Mouse (Mus musculus): ENCODE measurements around the gene Spaca6. TPM values are rescaled to one million over a fixed set of nuclear protein-coding genes. Genes with fewer than 3 reads are reported as not detected.

Spaca6 gene
- polyA plus RNA-seq, 1 experiment: 4.3 TPM

DNA sequence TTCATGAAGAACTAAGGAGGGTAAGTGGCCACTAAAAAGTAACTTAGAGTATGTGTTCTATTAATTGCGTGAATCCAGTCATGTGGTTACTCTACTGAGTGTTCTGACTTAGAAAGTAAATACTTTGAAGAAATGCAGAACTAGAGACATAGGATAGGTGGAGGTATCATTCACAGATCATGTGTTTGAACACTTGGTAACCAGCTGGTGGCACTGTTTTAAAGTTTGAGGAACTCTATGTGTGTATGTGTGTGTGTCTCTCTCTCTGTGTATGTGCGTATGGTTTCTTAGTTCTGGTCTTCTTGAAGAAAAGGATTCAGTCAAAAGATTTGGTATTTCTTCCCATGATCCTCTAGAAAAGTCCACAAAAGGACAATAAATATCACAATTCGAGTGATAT lies 33.2 kb downstream of the Spaca6 start:
- Histone ChIP-seq H3K36me3 (ENCODE audit: control insufficient read depth, insufficient read depth, low read length) (no peaks in the 10 kb centered on the region), H3K27me3 (ENCODE audit: control insufficient read depth, insufficient read depth, low read length) (no peaks in the 10 kb centered on the region), H3K4me1 (ENCODE audit: control insufficient read depth, insufficient read depth, insufficient read length, low read length) (no peaks in the 10 kb centered on the region), H3K4me3 (ENCODE audit: low read depth, low read length) (no peak overlapping the region), H3K27ac (ENCODE audit: insufficient read depth, low read depth, low read length) (no peak overlapping the region)
- 77% methylated on average over 3 of the region's 3 CpGs for WGBS
- TF ChIP-seq CTCF (IDR thresholded peaks at IDR 0.05; ENCODE audit: extremely low read depth, insufficient read length, insufficient replicate concordance, low read depth, low read length) (no peak), POLR2A (IDR thresholded peaks at IDR 0.05; ENCODE audit: low read depth, low read length) (no peak)

DNA sequence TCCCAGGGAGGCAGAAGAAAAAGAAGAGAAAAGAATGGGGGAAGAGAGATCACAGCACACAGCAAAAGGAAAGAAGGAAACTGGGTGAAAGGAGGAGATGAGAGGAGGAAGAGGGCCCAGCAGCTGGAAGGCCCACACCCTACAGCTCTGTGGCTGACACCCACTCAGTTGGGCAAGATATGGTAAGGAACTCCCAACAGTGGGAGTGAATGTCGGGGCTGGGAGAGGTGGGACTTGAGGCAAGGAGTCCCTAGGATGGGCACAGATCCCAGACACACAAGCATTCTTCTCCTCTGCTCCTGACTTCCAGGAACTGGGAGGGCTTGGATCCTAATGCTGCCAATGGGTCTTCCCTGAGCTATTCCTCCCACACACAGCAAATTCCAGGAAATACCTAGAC lies 35.4 kb downstream of the Spaca6 start:
- H3K27me3 ChIP-seq (ENCODE audit: control insufficient read depth, insufficient read depth, low read length): no peaks in the 10 kb centered on the region
- TF ChIP-seq POLR2A (IDR thresholded peaks at IDR 0.05; ENCODE audit: low read depth, low read length): no peak
- no peak for TF ChIP-seq CTCF (IDR thresholded peaks at IDR 0.05; ENCODE audit: extremely low read depth, insufficient read length, insufficient replicate concordance, low read depth, low read length)
- H3K4me3 ChIP-seq (ENCODE audit: low read depth, low read length): no peak overlapping the region
- no peaks in the 10 kb centered on the region for H3K4me1 ChIP-seq (ENCODE audit: control insufficient read depth, insufficient read depth, insufficient read length, low read length)
- H3K36me3 ChIP-seq (ENCODE audit: control insufficient read depth, insufficient read depth, low read length): no peaks in the 10 kb centered on the region
- WGBS: 67% methylated on average over 1 of the region's 1 CpGs
- no peak overlapping the region for H3K27ac ChIP-seq (ENCODE audit: insufficient read depth, low read depth, low read length)

DNA sequence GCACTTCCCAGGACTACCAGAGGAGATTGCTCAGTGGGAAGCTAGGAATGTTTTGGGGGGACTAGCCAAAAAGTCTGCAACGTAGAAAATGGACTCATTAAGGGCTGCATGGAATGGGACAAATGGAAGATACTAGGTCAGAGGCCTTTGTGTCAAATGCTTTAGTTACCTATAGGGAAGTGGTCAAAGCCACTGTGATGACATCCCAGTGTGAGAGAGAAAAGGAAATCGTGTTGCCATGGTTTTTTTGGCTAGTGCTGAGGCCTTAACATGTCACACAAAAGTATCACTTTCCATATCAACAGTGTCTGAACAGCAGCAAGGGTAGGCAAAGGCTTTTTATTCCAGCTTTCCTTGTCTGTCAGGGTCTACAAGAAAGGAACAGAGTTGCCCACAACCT lies 38.2 kb downstream of the Spaca6 start:
- WGBS: 50% methylated on average over 2 of the region's 2 CpGs
- TF ChIP-seq CTCF (IDR thresholded peaks at IDR 0.05; ENCODE audit: extremely low read depth, insufficient read length, insufficient replicate concordance, low read depth, low read length): no peak
- no peak for TF ChIP-seq POLR2A (IDR thresholded peaks at IDR 0.05; ENCODE audit: low read depth, low read length)
- Histone ChIP-seq H3K36me3 (ENCODE audit: control insufficient read depth, insufficient read depth, low read length) (no peaks in the 10 kb centered on the region), H3K4me1 (ENCODE audit: control insufficient read depth, insufficient read depth, insufficient read length, low read length) (no peaks in the 10 kb centered on the region), H3K4me3 (ENCODE audit: low read depth, low read length) (no peak overlapping the region), H3K27me3 (ENCODE audit: control insufficient read depth, insufficient read depth, low read length) (no peaks in the 10 kb centered on the region), H3K27ac (ENCODE audit: insufficient read depth, low read depth, low read length) (no peak overlapping the region)

DNA sequence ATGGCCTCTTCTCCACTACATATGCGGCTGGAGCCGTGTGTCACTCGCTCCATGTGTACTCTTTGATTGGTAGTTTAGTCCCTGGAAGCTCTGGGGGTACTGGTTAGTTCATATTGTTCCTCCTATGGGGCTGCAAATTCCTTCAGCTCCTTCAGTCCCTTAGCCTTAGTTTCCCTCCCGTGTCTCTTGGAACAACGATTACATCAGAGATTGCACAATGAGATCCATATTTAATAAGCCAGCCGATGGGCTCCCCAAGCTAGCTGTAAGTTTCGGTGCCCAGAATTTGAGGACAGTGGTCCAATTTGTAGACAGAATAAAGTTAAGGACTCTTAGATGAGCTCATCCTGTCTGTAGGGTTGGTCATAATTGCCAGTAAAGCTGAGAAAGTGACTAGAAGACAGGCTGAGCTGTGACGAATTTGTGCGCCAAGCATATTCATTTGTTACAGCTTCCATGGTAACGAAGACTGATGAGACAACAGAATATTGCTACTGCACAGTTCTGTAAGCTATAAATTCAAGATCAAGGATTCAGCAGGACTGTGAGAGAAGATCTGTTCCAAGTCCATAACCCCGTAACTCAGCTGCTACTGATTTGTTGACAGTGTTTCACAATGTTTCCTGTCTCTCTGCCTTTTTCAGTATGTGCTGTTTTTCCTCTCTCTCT lies 40.0 kb downstream of the Spaca6 start:
- Histone ChIP-seq H3K27me3 (ENCODE audit: control insufficient read depth, insufficient read depth, low read length) (no peaks in the 10 kb centered on the region), H3K27ac (ENCODE audit: insufficient read depth, low read depth, low read length) (no peak overlapping the region), H3K4me1 (ENCODE audit: control insufficient read depth, insufficient read depth, insufficient read length, low read length) (no peaks in the 10 kb centered on the region), H3K4me3 (ENCODE audit: low read depth, low read length) (no peak overlapping the region), H3K36me3 (ENCODE audit: control insufficient read depth, insufficient read depth, low read length) (no peaks in the 10 kb centered on the region)
- TF ChIP-seq CTCF (IDR thresholded peaks at IDR 0.05; ENCODE audit: extremely low read depth, insufficient read length, insufficient replicate concordance, low read depth, low read length): no peak
- no peak for TF ChIP-seq POLR2A (IDR thresholded peaks at IDR 0.05; ENCODE audit: low read depth, low read length)
- WGBS: 77% methylated on average over 11 of the region's 11 CpGs

DNA sequence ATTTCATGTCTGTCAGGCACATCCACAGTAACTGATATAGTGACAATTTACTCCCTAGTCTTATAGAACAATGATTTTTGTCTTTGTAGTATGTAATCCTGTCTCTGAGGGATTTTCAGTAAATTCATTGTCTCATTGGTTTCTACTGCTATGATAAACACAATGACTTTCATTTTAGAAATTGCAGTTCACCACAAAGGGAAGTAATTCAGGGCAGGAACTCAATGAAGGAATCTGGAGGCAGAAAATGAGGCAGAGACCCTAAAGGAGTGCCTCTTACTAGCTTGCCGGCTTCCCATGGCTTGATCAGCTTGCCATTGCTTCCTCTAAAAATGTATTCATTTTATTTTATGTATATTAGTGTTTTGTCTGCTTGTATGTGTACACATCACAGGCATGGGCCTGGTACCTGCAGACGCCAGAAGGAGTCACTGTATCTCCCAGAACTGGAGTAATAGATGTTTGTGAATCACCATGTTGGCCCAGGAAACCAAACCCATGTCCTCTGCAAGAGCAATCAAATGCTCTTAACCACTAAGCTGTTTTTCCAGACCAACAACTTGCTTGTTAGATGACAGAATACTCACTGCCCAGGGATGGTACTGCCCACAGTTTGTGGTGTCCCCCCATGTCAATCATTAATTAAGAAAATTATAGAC lies 44.1 kb downstream of the Spaca6 start:
- H3K27me3 ChIP-seq (ENCODE audit: control insufficient read depth, insufficient read depth, low read length): no peaks in the 10 kb centered on the region

DNA sequence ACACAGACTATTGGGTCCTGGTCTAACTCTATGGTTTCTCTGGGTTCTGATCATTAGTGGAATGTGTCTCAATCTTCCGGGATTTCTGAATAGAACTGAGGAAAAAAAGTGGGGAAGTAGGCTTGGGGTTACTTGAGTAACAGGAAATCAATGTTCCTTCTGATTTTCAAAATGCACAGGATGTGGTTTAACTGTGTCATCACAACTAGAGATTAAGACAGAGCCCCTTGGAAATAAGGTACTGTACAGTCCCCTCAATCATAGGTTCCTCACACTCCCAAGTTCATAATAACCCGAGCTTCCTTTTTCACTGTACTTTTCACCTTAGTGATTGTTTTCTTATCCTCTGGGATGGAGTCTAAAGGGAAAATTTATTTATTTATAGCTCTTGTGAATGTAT lies 44.7 kb downstream of the Spaca6 start:
- WGBS: 74% methylated on average over 2 of the region's 2 CpGs
- Histone ChIP-seq H3K36me3 (ENCODE audit: control insufficient read depth, insufficient read depth, low read length) (no peaks in the 10 kb centered on the region), H3K27ac (ENCODE audit: insufficient read depth, low read depth, low read length) (no peak overlapping the region), H3K4me1 (ENCODE audit: control insufficient read depth, insufficient read depth, insufficient read length, low read length) (no peaks in the 10 kb centered on the region), H3K4me3 (ENCODE audit: low read depth, low read length) (no peak overlapping the region), H3K27me3 (ENCODE audit: control insufficient read depth, insufficient read depth, low read length) (no peaks in the 10 kb centered on the region)
- TF ChIP-seq POLR2A (IDR thresholded peaks at IDR 0.05; ENCODE audit: low read depth, low read length): no peak
- no peak for TF ChIP-seq CTCF (IDR thresholded peaks at IDR 0.05; ENCODE audit: extremely low read depth, insufficient read length, insufficient replicate concordance, low read depth, low read length)

More for the DNA sequence above, 44.1 kb downstream of the Spaca6 start:
- Histone ChIP-seq H3K27ac (ENCODE audit: insufficient read depth, low read depth, low read length) (no peak overlapping the region), H3K4me3 (ENCODE audit: low read depth, low read length) (no peak overlapping the region), H3K36me3 (ENCODE audit: control insufficient read depth, insufficient read depth, low read length) (no peaks in the 10 kb centered on the region), H3K4me1 (ENCODE audit: control insufficient read depth, insufficient read depth, insufficient read length, low read length) (no peaks in the 10 kb centered on the region)
- WGBS: 68% methylated on average over 2 of the region's 2 CpGs
- TF ChIP-seq POLR2A (IDR thresholded peaks at IDR 0.05; ENCODE audit: low read depth, low read length) (no peak), CTCF (IDR thresholded peaks at IDR 0.05; ENCODE audit: extremely low read depth, insufficient read length, insufficient replicate concordance, low read depth, low read length) (no peak)

DNA sequence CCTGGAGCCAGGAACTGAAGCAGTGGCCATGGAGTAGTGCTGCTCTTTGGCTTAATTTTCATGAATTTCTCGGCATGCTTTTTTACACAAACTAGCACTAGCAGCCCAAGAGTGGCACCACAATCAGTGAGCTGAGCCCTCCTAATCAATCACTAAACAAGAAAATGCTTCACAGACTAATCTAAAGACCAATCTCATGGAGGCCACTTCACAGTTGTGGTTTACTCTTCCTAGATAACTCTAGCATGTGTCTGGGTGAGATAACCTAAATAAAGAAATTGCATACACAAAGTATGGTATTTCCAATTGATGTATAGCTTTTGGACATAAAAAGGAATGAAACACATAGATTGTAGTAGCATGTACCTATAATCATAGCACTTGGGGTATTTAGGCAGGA lies 52.4 kb downstream of the Spaca6 start:
- WGBS: 86% methylated on average over 1 of the region's 1 CpGs
- Histone ChIP-seq H3K36me3 (ENCODE audit: control insufficient read depth, insufficient read depth, low read length) (no peaks in the 10 kb centered on the region), H3K27me3 (ENCODE audit: control insufficient read depth, insufficient read depth, low read length) (no peaks in the 10 kb centered on the region), H3K4me3 (ENCODE audit: low read depth, low read length) (no peak overlapping the region), H3K27ac (ENCODE audit: insufficient read depth, low read depth, low read length) (no peak overlapping the region), H3K4me1 (ENCODE audit: control insufficient read depth, insufficient read depth, insufficient read length, low read length) (no peaks in the 10 kb centered on the region)
- TF ChIP-seq CTCF (IDR thresholded peaks at IDR 0.05; ENCODE audit: extremely low read depth, insufficient read length, insufficient replicate concordance, low read depth, low read length): no peak
- TF ChIP-seq POLR2A (IDR thresholded peaks at IDR 0.05; ENCODE audit: low read depth, low read length): no peak
